Mouse (Mus musculus): ENCODE data around the gene Csrp3. TPM values are rescaled to one million over a fixed set of nuclear protein-coding genes. Genes with fewer than 3 reads are reported as not detected.

Csrp3 gene
- polyA plus RNA-seq, 1 experiment = 5.3 TPM

DNA sequence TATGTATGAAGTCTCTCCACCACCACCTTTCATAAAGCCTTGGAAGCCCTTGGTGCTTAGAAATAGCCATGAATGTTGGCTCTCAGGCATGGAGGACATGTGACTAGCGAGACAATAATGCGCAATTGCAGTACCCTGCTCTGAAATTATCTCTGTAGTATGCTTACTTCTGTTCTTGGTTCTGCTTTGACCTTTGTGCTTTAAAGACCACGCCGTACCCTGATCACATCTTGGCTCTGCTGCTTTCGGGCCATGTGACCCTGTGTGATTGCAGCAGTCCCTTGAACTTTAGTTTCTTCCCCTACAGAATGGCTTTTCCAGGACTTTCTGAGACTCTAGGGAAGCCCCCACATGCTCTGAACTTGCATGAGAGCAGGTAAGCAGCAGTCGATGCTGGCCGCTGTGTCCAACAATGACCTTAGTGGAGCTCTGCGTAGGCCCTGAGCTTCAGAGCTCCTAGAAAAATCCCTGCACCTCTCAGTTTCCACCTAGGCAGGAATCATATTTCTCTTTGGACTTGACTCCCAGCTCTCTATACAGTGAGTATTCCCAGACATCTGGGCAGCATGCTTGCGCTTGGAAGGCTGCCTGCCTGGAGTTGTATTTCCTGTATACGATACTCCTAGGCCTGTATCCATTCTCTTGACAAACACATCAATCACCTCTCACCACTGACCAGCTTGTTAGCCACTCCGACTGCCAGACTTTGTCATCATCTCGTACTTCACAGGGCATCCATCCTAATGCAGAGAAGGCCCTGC, 2.4 kb downstream of the Csrp3 start:
- Histone ChIP-seq H3K27ac (ENCODE audit: control insufficient read depth, insufficient read depth, low read depth, low read length, poor library complexity) (no peak overlapping the region), H3K4me1 (ENCODE audit: control insufficient read depth, insufficient read depth, low read length) (no peaks in the 10 kb centered on the region), H3K4me3 (replicated peaks; ENCODE audit: control insufficient read depth, low read depth, low read length) (no peak overlapping the region)
- WGBS = 89% methylated on average over 12 of the region's 12 CpGs
- TF ChIP-seq POLR2A (IDR thresholded peaks at IDR 0.05; ENCODE audit: borderline replicate concordance, control insufficient read depth, low read depth, low read length) = no peak
- TF ChIP-seq CTCF (IDR thresholded peaks at IDR 0.05; ENCODE audit: control insufficient read depth, insufficient read depth, low read length) = no peak

DNA sequence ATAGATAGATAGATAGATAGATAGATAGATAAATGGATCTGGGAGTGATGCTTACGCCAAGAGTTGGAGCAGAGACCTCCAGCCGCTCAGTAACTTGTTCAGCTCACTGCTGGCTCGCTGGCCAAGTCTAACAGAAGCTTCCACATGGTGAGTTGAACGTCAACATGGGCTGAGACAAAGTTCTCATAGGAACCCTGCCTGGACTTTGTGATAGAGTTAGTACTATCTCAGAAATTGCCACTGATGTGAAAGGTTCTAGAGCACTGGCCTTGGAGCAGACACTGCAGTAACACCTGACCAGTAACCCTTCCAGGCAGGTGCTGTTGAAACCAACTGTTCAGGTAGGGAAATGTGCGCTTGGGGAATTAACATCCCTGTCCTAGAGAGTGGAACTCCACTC, 4.3 kb downstream of the Csrp3 start:
- 90% methylated on average over 5 of the region's 5 CpGs for WGBS
- Histone ChIP-seq H3K27ac (ENCODE audit: control insufficient read depth, insufficient read depth, low read depth, low read length, poor library complexity) (no peak overlapping the region), H3K4me3 (replicated peaks; ENCODE audit: control insufficient read depth, low read depth, low read length) (no peak overlapping the region), H3K4me1 (ENCODE audit: control insufficient read depth, insufficient read depth, low read length) (no peaks in the 10 kb centered on the region)
- TF ChIP-seq CTCF (IDR thresholded peaks at IDR 0.05; ENCODE audit: control insufficient read depth, insufficient read depth, low read length) (no peak), POLR2A (IDR thresholded peaks at IDR 0.05; ENCODE audit: borderline replicate concordance, control insufficient read depth, low read depth, low read length) (no peak)

GRCm38 (mm10) chr7:48842353-48842752, 5.5 kb downstream of the Csrp3 start:
- Histone ChIP-seq H3K4me3 (replicated peaks; ENCODE audit: control insufficient read depth, low read depth, low read length) (no peak overlapping the region), H3K27ac (ENCODE audit: control insufficient read depth, insufficient read depth, low read depth, low read length, poor library complexity) (no peak overlapping the region), H3K4me1 (ENCODE audit: control insufficient read depth, insufficient read depth, low read length) (no peaks in the 10 kb centered on the region)
- TF ChIP-seq CTCF (IDR thresholded peaks at IDR 0.05; ENCODE audit: control insufficient read depth, insufficient read depth, low read length) (no peak), POLR2A (IDR thresholded peaks at IDR 0.05; ENCODE audit: borderline replicate concordance, control insufficient read depth, low read depth, low read length) (no peak)
- WGBS = 76% methylated on average over 3 of the region's 3 CpGs

DNA sequence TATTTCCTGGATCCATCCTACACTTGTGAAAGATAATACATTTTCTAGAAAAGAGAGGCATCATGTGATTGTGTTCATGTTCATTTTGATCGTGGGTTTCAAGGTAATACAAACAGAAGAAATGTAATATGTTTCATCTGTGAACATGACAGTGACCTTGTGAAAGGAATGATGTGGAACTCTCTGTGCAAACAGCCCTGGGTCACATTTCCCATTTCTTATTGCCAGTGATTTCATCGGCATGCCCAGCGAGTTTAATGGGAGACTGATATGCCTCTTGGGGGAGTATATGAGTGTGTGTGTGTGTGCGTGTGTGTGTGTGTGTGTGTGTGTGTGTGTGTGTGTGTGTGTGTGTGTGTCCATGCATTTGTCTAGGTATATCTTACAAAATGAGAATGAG, 6.3 kb downstream of the Csrp3 start:
- H3K27ac ChIP-seq (ENCODE audit: control insufficient read depth, insufficient read depth, low read depth, low read length, poor library complexity) = no peak overlapping the region
- H3K4me3 ChIP-seq (replicated peaks; ENCODE audit: control insufficient read depth, low read depth, low read length) = no peak overlapping the region
- WGBS = 78% methylated on average over 4 of the region's 4 CpGs
- TF ChIP-seq POLR2A (IDR thresholded peaks at IDR 0.05; ENCODE audit: borderline replicate concordance, control insufficient read depth, low read depth, low read length) (no peak), CTCF (IDR thresholded peaks at IDR 0.05; ENCODE audit: control insufficient read depth, insufficient read depth, low read length) (no peak)
- no peaks in the 10 kb centered on the region for H3K4me1 ChIP-seq (ENCODE audit: control insufficient read depth, insufficient read depth, low read length)

- Histone ChIP-seq H3K4me3 (replicated peaks; ENCODE audit: control insufficient read depth, low read depth, low read length) (no peak overlapping the region), H3K27ac (ENCODE audit: control insufficient read depth, insufficient read depth, low read depth, low read length, poor library complexity) (no peak overlapping the region), H3K4me1 (ENCODE audit: control insufficient read depth, insufficient read depth, low read length) (no peaks in the 10 kb centered on the region)
- WGBS = 89% methylated on average over 2 of the region's 2 CpGs
- TF ChIP-seq CTCF (IDR thresholded peaks at IDR 0.05; ENCODE audit: control insufficient read depth, insufficient read depth, low read length) (no peak), POLR2A (IDR thresholded peaks at IDR 0.05; ENCODE audit: borderline replicate concordance, control insufficient read depth, low read depth, low read length) (no peak)
Observed at GRCm38 (mm10) chr7:48840545-48840944, 7.3 kb downstream of the Csrp3 start.

DNA sequence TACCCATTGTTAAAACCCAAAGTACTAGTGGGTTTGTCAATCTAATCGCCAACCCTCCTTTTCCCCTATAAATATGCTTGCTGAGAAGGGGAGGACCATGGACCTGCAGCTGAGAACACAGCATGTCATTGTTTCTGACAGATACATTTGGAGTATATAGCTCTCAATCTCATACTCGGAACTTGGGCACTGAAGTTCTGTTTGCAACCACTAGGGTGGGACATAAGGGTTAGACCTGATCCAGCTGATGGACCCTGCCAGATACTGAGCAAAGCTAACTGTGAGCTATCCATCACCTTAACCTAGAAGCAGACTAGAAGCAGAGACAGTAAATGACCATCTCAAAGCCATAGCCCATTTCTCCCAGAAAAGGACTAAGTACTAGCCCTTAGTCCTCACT, 9.4 kb downstream of the Csrp3 start:
- no peaks in the 10 kb centered on the region for H3K4me1 ChIP-seq (ENCODE audit: control insufficient read depth, insufficient read depth, low read length)
- 51% methylated on average over 2 of the region's 2 CpGs for WGBS
- H3K4me3 ChIP-seq (replicated peaks; ENCODE audit: control insufficient read depth, low read depth, low read length) = no peak overlapping the region
- no peak overlapping the region for H3K27ac ChIP-seq (ENCODE audit: control insufficient read depth, insufficient read depth, low read depth, low read length, poor library complexity)
- no peak for TF ChIP-seq CTCF (IDR thresholded peaks at IDR 0.05; ENCODE audit: control insufficient read depth, insufficient read depth, low read length)
- no peak for TF ChIP-seq POLR2A (IDR thresholded peaks at IDR 0.05; ENCODE audit: borderline replicate concordance, control insufficient read depth, low read depth, low read length)

- Histone ChIP-seq H3K4me3 (replicated peaks; ENCODE audit: control insufficient read depth, low read depth, low read length) (no peak overlapping the region), H3K27ac (ENCODE audit: control insufficient read depth, insufficient read depth, low read depth, low read length, poor library complexity) (no peak overlapping the region), H3K4me1 (ENCODE audit: control insufficient read depth, insufficient read depth, low read length) (no peaks in the 10 kb centered on the region)
- TF ChIP-seq CTCF (IDR thresholded peaks at IDR 0.05; ENCODE audit: control insufficient read depth, insufficient read depth, low read length) (no peak), POLR2A (IDR thresholded peaks at IDR 0.05; ENCODE audit: borderline replicate concordance, control insufficient read depth, low read depth, low read length) (no peak)
- 28% methylated on average over 6 of the region's 6 CpGs for WGBS
Observed at GRCm38 (mm10) chr7:48836949-48837348, 10.9 kb downstream of the Csrp3 start.

DNA sequence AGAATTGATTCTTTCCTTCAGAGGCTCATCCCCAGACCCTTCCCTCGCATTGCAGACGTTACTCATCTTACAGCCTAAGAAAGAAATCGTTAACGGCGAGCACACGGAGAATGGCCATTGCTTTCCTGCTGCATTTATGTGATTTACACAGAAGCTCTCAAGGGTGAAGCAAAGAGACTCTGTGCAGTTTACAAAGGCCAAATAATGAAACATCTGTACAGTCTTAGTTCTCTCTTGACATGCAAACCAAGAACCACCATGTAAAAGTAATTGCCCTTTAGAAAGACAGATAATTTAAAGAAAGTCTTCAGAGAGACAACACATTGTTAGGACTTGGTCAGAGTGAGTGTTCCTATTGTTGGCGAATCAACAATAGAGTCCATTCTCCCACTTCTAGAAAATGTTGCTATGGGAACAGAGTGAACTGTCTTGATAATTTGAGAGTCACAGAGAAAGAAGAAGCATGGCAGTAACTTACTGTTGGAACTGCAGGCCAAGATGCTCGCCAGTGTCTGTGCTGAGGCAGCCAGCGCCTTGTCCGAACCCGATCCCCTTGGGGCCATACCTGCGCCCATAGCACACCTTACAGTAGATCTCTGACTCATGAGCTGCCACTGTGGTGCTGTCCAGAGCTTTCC, 12.7 kb downstream of the Csrp3 start:
- H3K4me1 ChIP-seq (ENCODE audit: control insufficient read depth, insufficient read depth, low read length) = no peaks in the 10 kb centered on the region
- H3K27ac ChIP-seq (ENCODE audit: control insufficient read depth, insufficient read depth, low read depth, low read length, poor library complexity) = no peak overlapping the region
- WGBS = 90% methylated on average over 12 of the region's 12 CpGs
- H3K4me3 ChIP-seq (replicated peaks; ENCODE audit: control insufficient read depth, low read depth, low read length) = no peak overlapping the region
- no peak for TF ChIP-seq CTCF (IDR thresholded peaks at IDR 0.05; ENCODE audit: control insufficient read depth, insufficient read depth, low read length)
- no peak for TF ChIP-seq POLR2A (IDR thresholded peaks at IDR 0.05; ENCODE audit: borderline replicate concordance, control insufficient read depth, low read depth, low read length)

Measured in bone marrow, adult 2 months (tissue).